Mouse (Mus musculus) c-Kit-positive CD71-negative TER-119-negative erythroid progenitor cells, embryonic 14.5 days (primary cell): ENCODE data around the gene Sos2.
"Not testable (repeated sequence)": the region's sequence is repeated elsewhere in the genome, so short reads cannot be mapped to it uniquely, and the experiment has no call there.

ENCODE experiments used
- DNase-seq: peaks from one replicate; pipeline ENCODE4 v3.0.0-alpha.2; 2013; ENCODE audit warnings: low read depth

Gene Sos2

GRCm38 (mm10) chr12:69569926-69570325 is 111.7 kb downstream of the Sos2 start:
- DNase-seq: no peak

GRCm38 (mm10) chr12:69568266-69568665 is 113.4 kb downstream of the Sos2 start:
- DNase-seq: no peak

- DNase-seq: not testable (repeated sequence)
Observed at GRCm38 (mm10) chr12:69561006-69561405, 120.6 kb downstream of the Sos2 start.

GRCm38 (mm10) chr12:69556221-69556861 is 125.3 kb downstream of the Sos2 start:
- no peak for DNase-seq

- no peak for DNase-seq
Observed at GRCm38 (mm10) chr12:69545456-69546178, 136.0 kb downstream of the Sos2 start.

GRCm38 (mm10) chr12:69544994-69545393 is 136.7 kb downstream of the Sos2 start:
- no peak for DNase-seq

GRCm38 (mm10) chr12:69544562-69544961 is 137.1 kb downstream of the Sos2 start:
- DNase-seq: no peak

- no peak for DNase-seq
Observed at GRCm38 (mm10) chr12:69542376-69542775, 139.3 kb downstream of the Sos2 start.

- no peak for DNase-seq
Observed at GRCm38 (mm10) chr12:69541663-69542062, 140.0 kb downstream of the Sos2 start.

GRCm38 (mm10) chr12:69539353-69539752 is 142.3 kb downstream of the Sos2 start:
- peak; percentile 75 for DNase-seq

- no peak for DNase-seq
Observed at GRCm38 (mm10) chr12:69538362-69538950, 143.2 kb downstream of the Sos2 start.

GRCm38 (mm10) chr12:69537675-69538361 is 143.8 kb downstream of the Sos2 start:
- peak; percentile 73 for DNase-seq

- peak; percentile 34 for DNase-seq
Observed at GRCm38 (mm10) chr12:69537243-69537674, 144.4 kb downstream of the Sos2 start.

- DNase-seq: no peak
Observed at GRCm38 (mm10) chr12:69536616-69537242, 144.9 kb downstream of the Sos2 start.
